Mouse (Mus musculus): ENCODE measurements around the gene Gm609. TPM values are rescaled to one million over a fixed set of nuclear protein-coding genes. Genes with fewer than 3 reads are reported as not detected.

The Gm609 gene
- polyA plus RNA-seq, 1 experiment from 2014 or later, result not detected

- WGBS, result 73% methylated on average over 7 of the region's 7 CpGs
- Histone ChIP-seq H3K4me1 (no peaks in the 10 kb centered on the region), H3K9me3 (no peaks in the 10 kb centered on the region), H3K4me3 (no peak overlapping the region), H3K27me3 (replicated peaks) (no peaks in the 10 kb centered on the region), H3K4me2 (no peak overlapping the region), H3K36me3 (replicated peaks) (no peaks in the 10 kb centered on the region), H3K9ac (no peak overlapping the region), H3K27ac (no peak overlapping the region)
- ATAC-seq (replicated peaks), result no peak
Measured at GRCm38 (mm10) chr16:45366111-45366510, 126.7 kb downstream of the Gm609 start.

GRCm38 (mm10) chr16:45365353-45365752 is 127.4 kb downstream of the Gm609 start:
- ATAC-seq (replicated peaks), result no peak
- Histone ChIP-seq H3K36me3 (replicated peaks) (no peaks in the 10 kb centered on the region), H3K4me2 (no peak overlapping the region), H3K9ac (no peak overlapping the region), H3K4me1 (no peaks in the 10 kb centered on the region), H3K27ac (no peak overlapping the region), H3K9me3 (no peaks in the 10 kb centered on the region), H3K4me3 (no peak overlapping the region), H3K27me3 (replicated peaks) (no peaks in the 10 kb centered on the region)
- 88% methylated on average over 9 of the region's 9 CpGs for WGBS

- Histone ChIP-seq H3K27ac (no peak overlapping the region), H3K4me3 (no peak overlapping the region), H3K36me3 (replicated peaks) (no peaks in the 10 kb centered on the region), H3K4me2 (no peak overlapping the region), H3K9me3 (no peaks in the 10 kb centered on the region), H3K4me1 (no peaks in the 10 kb centered on the region), H3K27me3 (replicated peaks) (no peaks in the 10 kb centered on the region), H3K9ac (no peak overlapping the region)
- 95% methylated on average over 1 of the region's 1 CpGs for WGBS
- no peak for ATAC-seq (replicated peaks)
Measured at GRCm38 (mm10) chr16:45364627-45365026, 128.1 kb downstream of the Gm609 start.

GRCm38 (mm10) chr16:45363480-45364045 is 129.2 kb downstream of the Gm609 start:
- Histone ChIP-seq H3K4me3 (no peak overlapping the region), H3K9ac (no peak overlapping the region), H3K4me2 (no peak overlapping the region), H3K9me3 (no peaks in the 10 kb centered on the region), H3K27ac (no peak overlapping the region), H3K4me1 (no peaks in the 10 kb centered on the region), H3K36me3 (replicated peaks) (no peaks in the 10 kb centered on the region), H3K27me3 (replicated peaks) (no peaks in the 10 kb centered on the region)
- 84% methylated on average over 4 of the region's 4 CpGs for WGBS
- no peak for ATAC-seq (replicated peaks)

Other genes starting within 250 kb of the Gm609 start
- 354 and 372 TPM in 2 replicates for gene Cd200, start 83.9 kb downstream of the Gm609 start, polyA plus RNA-seq (2015; fragmentation: Nextera tagmentation; extraction: Ambion mirVana)
- not detected in 2 replicates for gene Gm17783, start 39.1 kb upstream of the Gm609 start, polyA plus RNA-seq (2015; fragmentation: Nextera tagmentation; extraction: Ambion mirVana)
- gene Slc9c1, start 42.3 kb upstream of the Gm609 start, polyA plus RNA-seq (2015; fragmentation: Nextera tagmentation; extraction: Ambion mirVana), result not detected in 2 replicates
- not detected in 2 replicates for gene Gcsam, start 117.4 kb upstream of the Gm609 start, polyA plus RNA-seq (2015; fragmentation: Nextera tagmentation; extraction: Ambion mirVana)
- gene BC016579, start 161.1 kb upstream of the Gm609 start, polyA plus RNA-seq (2015; fragmentation: Nextera tagmentation; extraction: Ambion mirVana), result 0.10 TPM in 1 of 2 replicates, not detected in the other
- 0.59 and 0.72 TPM in 2 replicates for gene Tmprss7, start 200.7 kb upstream of the Gm609 start, polyA plus RNA-seq (2015; fragmentation: Nextera tagmentation; extraction: Ambion mirVana)
- 390 and 409 TPM in 2 replicates for gene Tagln3, start 231.6 kb upstream of the Gm609 start, polyA plus RNA-seq (2015; fragmentation: Nextera tagmentation; extraction: Ambion mirVana)
- 42.0 and 43.7 TPM in 2 replicates for gene Abhd10, start 250.0 kb upstream of the Gm609 start, polyA plus RNA-seq (2015; fragmentation: Nextera tagmentation; extraction: Ambion mirVana)